Mouse (Mus musculus) CH12.LX (cell line): ENCODE results near the gene Gm20388. TPM values are rescaled to one million over a fixed set of nuclear protein-coding genes. Genes with fewer than 3 reads are reported as not detected.

Experiments used
- DNase-seq: peaks from one replicate; pipeline ENCODE4 v3.0.0-alpha.2; 2013; ENCODE audit errors: extremely low read depth
- H3K27ac ChIP-seq: 2 replicates; pipeline ENCODE4 v1.5.1; 2012; ENCODE audit warnings: low read depth, mild to moderate bottlenecking, control low read depth, moderate library complexity; ENCODE audit not compliant: insufficient read depth
- H3K27me3 ChIP-seq: replicated peaks from 2 replicates; pipeline ENCODE3; 2012; ENCODE audit warnings: inconsistent platforms
- H3K36me3 ChIP-seq, 2 experiments: replicated peaks in 1 of 2; 2 replicates each; pipeline versions ENCODE3 to v1.6.1; 2012; ENCODE audit warnings: inconsistent platforms in 1 of 2, low read length in 1 of 2, mild to moderate bottlenecking in 1 of 2, mixed read lengths in 1 of 2, moderate library complexity in 1 of 2; ENCODE audit not compliant: control insufficient read depth in 1 of 2, insufficient read depth in 1 of 2
- H3K4me1 ChIP-seq, 2 experiments: 2 replicates each; pipeline ENCODE4 v1.6.1; 2012; ENCODE audit warnings: inconsistent platforms in 1 of 2, moderate library complexity in 1 of 2; ENCODE audit not compliant: insufficient read depth in 2 of 2, control insufficient read depth in 1 of 2
- H3K4me2 ChIP-seq: 2 replicates; pipeline ENCODE4 v1.6.1; 2012; ENCODE audit warnings: low read depth, mild to moderate bottlenecking, control low read depth; ENCODE audit not compliant: poor library complexity, insufficient read depth, severe bottlenecking
- H3K4me3 ChIP-seq, 3 experiments: fragments of 150-350 bp in 1 of 3; sonication (generic) in 1 of 3; replicated peaks in 1 of 3; 2 replicates each; pipeline versions ENCODE3 to v1.5.1; 2011 to 2012; ENCODE audit warnings: low read depth in 2 of 3, low read length in 2 of 3, mild to moderate bottlenecking in 2 of 3, moderate library complexity in 2 of 3, control low read depth in 1 of 3, improper control_type of control experiment in 1 of 3, inconsistent platforms in 1 of 3, mixed read lengths in 1 of 3; ENCODE audit not compliant: poor library complexity in 1 of 3
- H3K79me2 ChIP-seq: replicated peaks from 2 replicates; pipeline ENCODE4 v1.6.1; 2012; ENCODE audit warnings: mild to moderate bottlenecking, moderate library complexity; ENCODE audit not compliant: control insufficient read depth, poor library complexity, insufficient read depth, severe bottlenecking; ENCODE audit errors: extremely low read depth
- H3K9ac ChIP-seq: 2 replicates; pipeline ENCODE4 v1.6.1; 2012; ENCODE audit warnings: low read depth, mild to moderate bottlenecking, control low read depth, moderate library complexity; ENCODE audit not compliant: insufficient read depth
- H3K9me3 ChIP-seq: replicated peaks from 2 replicates; pipeline ENCODE3; 2012; ENCODE audit warnings: low read length, inconsistent platforms, mixed read lengths
- BHLHE40 ChIP-seq: IDR thresholded peaks from 2 replicates; pipeline ENCODE4 v1.6.1; 2011; ENCODE audit warnings: mild to moderate bottlenecking, low read depth, low read length, improper control_type of control experiment
- CHD1 ChIP-seq: IDR thresholded peaks from 2 replicates; pipeline ENCODE4 v1.6.1; 2012; ENCODE audit warnings: low read depth, low read length, improper control_type of control experiment, inconsistent platforms
- CTCF ChIP-seq, 2 experiments: IDR thresholded peaks in 1 of 2; conservative IDR thresholded peaks in 1 of 2; 2 replicates each; pipeline ENCODE4 v1.5.1; 2011 to 2012; ENCODE audit warnings: low read depth in 2 of 2, low read length in 2 of 2, improper control_type of control experiment in 1 of 2, inconsistent platforms in 1 of 2, mild to moderate bottlenecking in 1 of 2, moderate library complexity in 1 of 2
- IRF4 ChIP-seq: IDR thresholded peaks from 2 replicates; pipeline ENCODE4 v1.6.1; 2014; ENCODE audit warnings: low read depth, mild to moderate bottlenecking, inconsistent platforms, low read length, improper control_type of control experiment
- MAZ ChIP-seq: IDR thresholded peaks from 2 replicates; pipeline ENCODE4 v1.6.1; 2012; ENCODE audit warnings: low read depth, mild to moderate bottlenecking, inconsistent platforms, low read length, improper control_type of control experiment, moderate library complexity
- MEF2A ChIP-seq: IDR thresholded peaks from 2 replicates; pipeline ENCODE4 v1.6.1; 2014; ENCODE audit warnings: low read depth, mild to moderate bottlenecking, inconsistent platforms, low read length, improper control_type of control experiment, borderline replicate concordance
- NELFE ChIP-seq: IDR thresholded peaks from 2 replicates; pipeline ENCODE4 v1.6.1; 2011; ENCODE audit warnings: low read depth, low read length, improper control_type of control experiment
- NRF1 ChIP-seq: IDR thresholded peaks from 2 replicates; pipeline ENCODE4 v1.6.1; 2014; ENCODE audit warnings: low read depth, mild to moderate bottlenecking, inconsistent platforms, low read length, improper control_type of control experiment, moderate library complexity
- PAX5 ChIP-seq: IDR thresholded peaks from 2 replicates; pipeline ENCODE4 v1.6.1; 2012; ENCODE audit warnings: low read length, inconsistent platforms, mixed read lengths
- POLR2AphosphoS2 ChIP-seq: IDR thresholded peaks from 2 replicates; pipeline ENCODE4 v1.6.1; 2011; ENCODE audit warnings: low read depth, low read length, improper control_type of control experiment
- RCOR1 ChIP-seq: conservative IDR thresholded peaks from 2 replicates; pipeline ENCODE4 v1.6.1; 2012; ENCODE audit warnings: low read depth, mild to moderate bottlenecking, inconsistent platforms, low read length, improper control_type of control experiment
- SIN3A ChIP-seq: IDR thresholded peaks from 2 replicates; pipeline ENCODE4 v1.6.1; 2012; ENCODE audit warnings: low read length, improper control_type of control experiment, inconsistent platforms
- SMC3 ChIP-seq: IDR thresholded peaks from 2 replicates; pipeline ENCODE4 v1.6.1; 2011; ENCODE audit warnings: low read depth, low read length, improper control_type of control experiment
- TBP ChIP-seq: conservative IDR thresholded peaks from 2 replicates; pipeline ENCODE4 v1.6.1; 2011; ENCODE audit warnings: low read depth, low read length, improper control_type of control experiment
- TCF12 ChIP-seq: IDR thresholded peaks from 2 replicates; pipeline ENCODE4 v1.6.1; 2014; ENCODE audit warnings: low read depth, mild to moderate bottlenecking, inconsistent platforms, low read length, improper control_type of control experiment
- ZC3H11A ChIP-seq: IDR thresholded peaks from 2 replicates; pipeline ENCODE4 v1.6.1; 2012; ENCODE audit warnings: low read depth, mild to moderate bottlenecking, inconsistent platforms, low read length, improper control_type of control experiment
- ZKSCAN1 ChIP-seq: IDR thresholded peaks from 2 replicates; pipeline ENCODE4 v1.6.1; 2012; ENCODE audit warnings: low read depth, inconsistent platforms, low read length, improper control_type of control experiment, borderline replicate concordance
- ZMIZ1 ChIP-seq: IDR thresholded peaks from 2 replicates; pipeline ENCODE4 v1.6.1; 2012; ENCODE audit warnings: low read depth, mild to moderate bottlenecking, inconsistent platforms, low read length, improper control_type of control experiment
- dilution Hi-C: fragments of 300-500 bp; cut with MboI; formaldehyde crosslinking; loops from 2 replicates; pipeline ENCODE4 v1.14.3; 2020; ENCODE audit warnings: low sequenced_read_pairs; ENCODE audit not compliant: extremely low pct_unique_long_range_greater_than_20kb, extremely low pct_ligation_motif_present
- in situ Hi-C: fragments of 300-500 bp; cut with MboI; formaldehyde crosslinking; loops from 3 replicates; pipeline ENCODE4 v1.14.3; 2019; ENCODE audit warnings: low sequenced_read_pairs, low pct_ligation_motif_present, low pct_unique_long_range_greater_than_20kb, mixed read lengths
- polyA plus RNA-seq: library from polyadenylated mRNA; unstranded; fragments of >175 nt; gene quantifications from 2 replicates; pipeline ENCODE4 v1.2.1, GENCODE M21; 2012; ENCODE audit warnings: low read depth; ENCODE audit not compliant: insufficient read length
- total RNA-seq, 2 experiments: library from RNA; depleted of rRNA; stranded (reverse); fragments of 300-350 nt in 1 of 2; fragments of >200 nt in 1 of 2; gene quantifications; 2 replicates each; pipeline ENCODE4 v1.2.3; 2012 to 2014

Gene Gm20388
- total and polyA plus RNA-seq, 3 experiments, result 14.8 to 26.3 (median 22.2) TPM

DNA sequence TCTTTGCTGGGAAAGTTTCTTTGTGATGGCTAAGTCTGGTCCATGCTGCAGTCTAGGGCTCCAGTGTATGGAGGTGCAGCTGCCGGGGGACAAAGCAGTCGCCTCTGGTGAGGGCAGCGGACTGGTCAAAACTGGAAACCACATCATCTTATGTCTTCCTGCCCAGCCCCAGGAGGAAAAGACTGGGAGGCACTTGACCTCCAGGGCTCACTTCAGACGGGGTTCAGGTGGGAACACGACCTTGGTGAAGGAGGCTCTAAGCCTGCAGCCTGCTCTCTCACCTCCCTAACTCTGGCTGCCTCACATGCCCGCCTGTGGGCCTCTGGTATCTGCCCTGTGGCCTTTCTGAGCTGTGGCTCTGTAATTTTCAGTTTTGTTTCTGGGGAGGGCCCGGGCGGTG lies 623.4 kb downstream of the Gm20388 start:
- peaks cover 14% of the 10 kb centered on the region for H3K27me3 ChIP-seq
- H3K4me2 ChIP-seq, result peak overlapping the region; percentile 31
- dilution Hi-C loops, result no loop called here
- H3K4me3 ChIP-seq, result no peak overlapping the region
- H3K27ac ChIP-seq, result peak overlapping the region; percentile 30; the same call in 1 of the 2 replicates
- peaks cover 34 to 73% of the 10 kb centered on the region in 2 experiments for H3K4me1 ChIP-seq
- DNase-seq, result no peak
- H3K79me2 ChIP-seq, result peaks cover 42% of the 10 kb centered on the region
- peaks cover 0 to 7% of the 10 kb centered on the region in 2 experiments for H3K36me3 ChIP-seq
- no peak for TF ChIP-seq IRF4
- TF ChIP-seq, all 38 proteins: peak for 0
- H3K9me3 ChIP-seq, result no peaks in the 10 kb centered on the region
- no peak overlapping the region for H3K9ac ChIP-seq
- in situ Hi-C loops, result loop anchor here (10.0 kb wide), 1 partner anchor 209 kb away; no protein-coding TSS in a partner anchor

- peak overlapping the region; percentile 31 for H3K4me2 ChIP-seq
- H3K4me3 ChIP-seq, result no peak overlapping the region
- in situ Hi-C loops, result loop anchor here (5.0 to 10.0 kb wide), 2 partner anchors 127 to 210 kb away; no protein-coding TSS in a partner anchor
- TF ChIP-seq CHD1 (no peak), PAX5 (no peak), ZKSCAN1 (no peak), NRF1 (peak; percentile 17; the same call in 1 of the 2 replicates), BHLHE40 (0 out of 2 replicates have a peak, but pooled peaks have one; percentile 17), MAZ (peak; percentile 38), NELFE (no peak; the same call in 1 of the 2 replicates), ZC3H11A (peak; percentile 88), SIN3A (0 out of 2 replicates have a peak, but pooled peaks have one; percentile 48), TBP (no peak), TCF12 (peak; percentile 41; the same call in 1 of the 2 replicates), MEF2A (0 out of 2 replicates have a peak, but pooled peaks have one; percentile 36), POLR2AphosphoS2 (no peak), CTCF (conservative IDR thresholded peaks at IDR 0.05 in 1 of 2, IDR thresholded peaks at IDR 0.05 in 1 of 2; ENCODE audit: low read depth in 2 of 2, low read length in 2 of 2) (peak; percentile 93 to 98), ZMIZ1 (no peak), RCOR1 (0 out of 2 replicates have a peak, but pooled peaks have one; percentile 13), SMC3 (peak; percentile 98)
- H3K9me3 ChIP-seq, result no peaks in the 10 kb centered on the region
- peak; percentile 81 for DNase-seq
- peak overlapping the region; percentile 14; the same call in 1 of the 2 replicates for H3K27ac ChIP-seq
- H3K79me2 ChIP-seq, result peaks cover 44% of the 10 kb centered on the region
- dilution Hi-C loops, result no loop called here
- H3K9ac ChIP-seq, result no peak overlapping the region
- peaks cover 14% of the 10 kb centered on the region for H3K27me3 ChIP-seq
- H3K36me3 ChIP-seq, result peaks cover 0 to 5% of the 10 kb centered on the region in 2 experiments
- peaks cover 35 to 74% of the 10 kb centered on the region in 2 experiments for H3K4me1 ChIP-seq
These were observed 624.1 kb downstream of the Gm20388 start for GRCm38 (mm10) chr8:120534504-120535368.
